Mouse (Mus musculus) liver, postnatal 0 days (tissue): ENCODE results near the gene Zfp618.

Source experiments
- CTCF ChIP-seq: sonication (generic); IDR thresholded peaks from 2 replicates; pipeline ENCODE4 v1.5.1; 2016; ENCODE audit warnings: antibody characterized with exemption, low read depth
- EP300 ChIP-seq: IDR thresholded peaks from 2 replicates; pipeline ENCODE4 v1.6.1; 2016; ENCODE audit warnings: antibody characterized with exemption, low read depth, mild to moderate bottlenecking

DNA sequence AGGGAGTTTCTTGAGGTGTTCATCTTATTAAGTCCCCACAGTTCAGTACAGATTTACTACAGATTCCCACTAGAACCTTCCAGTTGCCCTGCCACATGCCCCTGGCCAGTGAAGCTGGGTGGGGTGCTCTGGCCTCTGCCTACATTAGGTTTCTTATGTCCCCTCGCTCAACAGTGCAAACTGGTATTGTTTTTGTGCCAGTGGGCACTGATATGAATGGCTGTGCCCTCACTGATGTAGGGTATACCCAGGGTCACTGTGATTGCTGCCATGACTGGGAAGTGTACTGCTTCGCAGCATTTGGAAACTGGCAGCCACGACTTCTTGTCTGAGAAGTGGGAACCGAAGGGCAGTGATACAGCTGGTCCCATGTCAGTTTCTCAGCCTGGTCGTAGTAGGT, 71.4 kb downstream of the Zfp618 start:
- TF ChIP-seq CTCF (no peak), EP300 (no peak)
